Mouse (Mus musculus): ENCODE measurements around the gene Fam71d. TPM values are rescaled to one million over a fixed set of nuclear protein-coding genes. Genes with fewer than 3 reads are reported as not detected.

Fam71d gene
- total RNA-seq, 2 experiments from 2014 or later = not detected

DNA sequence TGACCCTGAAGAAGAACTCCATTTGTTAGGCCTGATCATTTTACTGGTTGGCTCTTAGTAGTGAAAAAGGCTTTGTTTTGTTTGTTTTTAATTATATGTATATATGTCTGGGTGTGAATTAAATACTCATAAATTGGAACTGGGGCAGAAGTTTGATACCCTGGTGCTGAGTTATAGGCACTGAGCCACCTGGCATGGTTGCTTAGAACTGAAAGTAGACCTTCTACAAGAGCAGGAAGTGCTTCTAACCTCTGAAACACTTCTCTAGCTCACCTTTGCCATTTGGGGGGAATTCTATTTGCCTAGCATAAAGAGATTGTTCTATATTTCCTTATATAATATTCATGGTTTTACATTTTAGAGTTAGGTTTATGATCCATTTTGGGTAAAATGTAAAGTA is 70.6 kb downstream of the Fam71d start:
- ATAC-seq (replicated peaks; ENCODE audit: low FRiP score, poor library complexity, severe bottlenecking) = no peak

DNA sequence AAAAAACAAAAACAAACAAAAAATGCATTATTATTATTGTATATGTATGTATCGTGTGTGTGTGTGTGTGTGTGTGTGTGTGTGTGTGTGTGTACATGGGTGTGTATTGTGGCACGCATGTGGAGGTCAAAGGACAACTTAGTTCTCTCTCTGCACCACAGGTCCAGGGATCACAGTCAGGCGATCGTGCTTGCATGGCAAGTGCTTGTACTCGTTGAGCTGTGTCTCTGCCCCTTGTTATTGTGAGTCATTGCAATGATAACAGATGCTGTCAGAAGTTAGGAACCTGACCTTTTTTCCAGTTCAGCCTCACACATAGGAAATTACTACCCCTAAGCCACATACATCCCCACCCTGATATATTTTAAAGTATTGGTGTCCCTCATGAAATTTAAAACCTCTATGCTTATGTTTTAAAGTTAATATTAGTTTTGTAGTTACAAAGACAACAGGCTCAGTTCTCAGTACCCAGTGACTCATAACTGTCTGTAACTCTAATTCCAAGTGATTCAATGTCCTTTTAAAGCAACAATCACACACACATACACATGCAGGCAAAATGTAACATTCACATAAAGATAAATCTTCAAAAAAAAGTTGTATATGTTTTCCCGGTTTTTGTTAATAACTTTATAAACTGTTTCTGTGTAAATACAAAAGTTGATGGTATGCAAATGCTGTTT is 77.8 kb downstream of the Fam71d start:
- no peak for ATAC-seq (replicated peaks; ENCODE audit: low FRiP score, poor library complexity, severe bottlenecking)

DNA sequence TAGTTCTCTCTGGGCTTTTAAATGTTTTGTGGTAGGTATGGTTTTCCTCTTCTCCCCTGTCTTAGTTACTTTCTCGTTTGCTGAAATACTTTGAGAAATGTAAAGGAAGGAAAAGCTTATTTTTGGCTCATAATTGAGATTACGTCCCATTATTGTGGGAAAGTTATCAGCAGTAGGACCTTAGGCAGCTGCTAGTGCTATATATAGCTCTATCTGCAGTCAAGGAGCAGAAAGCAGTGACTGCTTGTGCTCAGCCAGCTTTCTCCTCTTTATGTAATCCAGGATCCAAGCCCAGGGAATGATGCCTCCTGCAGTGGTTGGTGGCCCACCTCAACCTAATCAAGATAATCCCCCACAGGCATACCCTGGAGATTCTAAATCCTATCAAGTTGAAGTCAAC is 81.9 kb downstream of the Fam71d start:
- ATAC-seq (replicated peaks; ENCODE audit: low FRiP score, poor library complexity, severe bottlenecking) = no peak

DNA sequence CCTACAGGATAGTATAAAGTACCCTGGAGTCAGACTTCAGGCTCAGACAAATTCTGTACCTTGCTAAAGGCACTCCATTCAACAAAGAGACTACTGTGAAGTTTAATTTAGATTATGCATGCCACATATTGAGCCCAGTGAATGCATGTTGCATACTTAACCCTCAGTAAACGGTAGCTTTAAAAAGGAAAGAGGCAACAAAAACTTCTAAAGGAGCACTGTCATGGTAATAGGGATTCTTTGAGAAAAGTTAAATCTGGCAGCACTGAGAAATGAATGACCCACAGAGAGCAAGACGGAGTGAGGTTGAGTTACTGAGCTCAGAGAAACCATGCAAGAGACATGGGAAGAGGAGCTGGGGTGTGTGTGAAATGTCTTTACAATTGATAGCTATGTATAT is 86.6 kb downstream of the Fam71d start:
- no peak for ATAC-seq (replicated peaks; ENCODE audit: low FRiP score, poor library complexity, severe bottlenecking)

DNA sequence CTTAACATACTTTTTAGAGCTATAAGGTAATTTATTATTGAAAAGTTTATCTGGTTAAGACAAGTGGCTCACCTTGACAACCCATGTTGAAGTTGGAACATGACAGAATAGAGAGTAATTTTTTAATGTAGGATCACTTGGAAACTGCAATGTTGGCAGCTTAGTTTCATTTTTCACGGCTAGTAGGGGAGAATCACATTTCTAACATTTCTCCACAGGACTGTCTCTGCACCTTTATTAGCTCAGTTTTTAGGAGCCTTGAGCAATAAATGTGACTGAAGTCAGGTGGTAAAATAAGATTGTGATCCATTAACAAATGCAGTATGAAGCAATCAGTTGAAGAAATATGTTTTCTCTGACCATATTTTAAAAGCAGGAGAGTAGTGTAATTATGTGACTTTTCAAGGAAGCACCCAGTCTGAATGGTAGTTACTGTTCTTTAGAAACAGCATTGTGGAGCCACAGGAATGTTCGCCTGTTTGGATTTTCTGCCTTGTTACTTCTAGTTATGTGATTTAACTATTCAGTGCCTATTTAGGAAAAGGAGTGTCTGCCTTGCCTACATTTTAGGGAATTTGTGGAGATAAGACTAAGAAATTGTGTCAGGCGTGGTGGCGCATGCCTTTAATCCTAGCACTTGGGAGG is 87.2 kb downstream of the Fam71d start:
- no peak for ATAC-seq (replicated peaks; ENCODE audit: low FRiP score, poor library complexity, severe bottlenecking)

Other genes starting within 250 kb of the Fam71d start
- gene Mpp5, start 57.4 kb downstream of the Fam71d start, total RNA-seq (2015; ENCODE audit: low replicate concordance) = 2.1 and 14.8 TPM in 2 replicates
- gene Mpp5, start 57.4 kb downstream of the Fam71d start, total RNA-seq (2017; ENCODE audit: low replicate concordance) = 5.5 and 21.2 TPM in 2 replicates
- gene Atp6v1d, start 170.1 kb downstream of the Fam71d start, total RNA-seq (2015; ENCODE audit: low replicate concordance) = 52.5 and 69.0 TPM in 2 replicates
- gene Atp6v1d, start 170.1 kb downstream of the Fam71d start, total RNA-seq (2017; ENCODE audit: low replicate concordance) = 22.2 and 35.0 TPM in 2 replicates
- 55.4 and 106 TPM in 2 replicates for gene Eif2s1, start 170.3 kb downstream of the Fam71d start, total RNA-seq (2015; ENCODE audit: low replicate concordance)
- 34.9 and 45.3 TPM in 2 replicates for gene Eif2s1, start 170.3 kb downstream of the Fam71d start, total RNA-seq (2017; ENCODE audit: low replicate concordance)
- 6.7 TPM in 1 of 2 replicates, not detected in the other for gene Plek2, start 215.4 kb downstream of the Fam71d start, total RNA-seq (2015; ENCODE audit: low replicate concordance)
- 2.6 and 5.3 TPM in 2 replicates for gene Plek2, start 215.4 kb downstream of the Fam71d start, total RNA-seq (2017; ENCODE audit: low replicate concordance)